In the genomic region with DNA sequence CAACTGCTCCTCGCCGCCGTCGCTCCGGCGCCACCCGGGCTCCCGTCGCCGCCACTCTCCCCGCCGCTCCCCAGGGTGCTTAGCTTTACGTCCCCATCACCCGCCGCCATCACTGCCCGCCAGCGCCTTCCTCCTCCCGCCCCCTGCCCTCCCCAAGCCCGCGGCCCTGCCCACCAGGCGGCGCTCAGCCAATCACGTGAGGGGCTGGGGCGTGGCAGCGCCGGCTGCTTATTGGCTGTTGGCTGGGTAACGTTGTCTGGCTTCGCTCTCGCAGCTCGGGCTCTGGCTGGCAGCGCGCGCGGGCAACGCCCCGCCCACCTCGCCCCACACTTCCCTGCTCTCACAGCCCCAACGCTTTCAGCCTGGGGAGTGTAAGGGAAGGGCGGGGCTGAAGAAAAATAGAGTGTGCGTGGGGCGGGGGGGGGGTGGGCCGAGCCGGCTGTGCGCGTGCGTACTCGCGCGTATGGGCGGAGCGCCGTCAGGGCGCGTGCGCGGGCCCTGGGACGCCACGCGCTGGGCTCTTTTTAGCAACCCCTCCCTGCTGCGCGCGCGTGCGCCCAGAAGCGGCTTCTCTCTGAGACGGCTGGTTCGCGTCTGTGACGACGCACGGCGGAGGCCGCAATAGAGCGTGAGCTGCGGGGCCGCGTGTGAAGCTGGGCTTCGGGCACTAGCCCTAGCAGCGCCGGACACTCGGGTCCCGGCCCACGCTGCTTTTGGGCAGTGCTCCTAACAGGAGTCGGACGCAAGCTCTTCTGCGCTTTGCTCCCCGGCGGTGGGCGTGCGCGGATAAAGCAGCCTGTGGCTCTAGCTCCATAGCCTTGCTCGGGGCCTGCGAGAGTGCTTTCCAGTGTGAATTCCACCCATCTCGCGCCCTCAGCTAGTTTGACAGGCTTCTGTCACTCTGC, we compare ENCODE assay signal across 7 mouse cellular contexts. TPM values are rescaled to one million over a fixed set of nuclear protein-coding genes. Genes with fewer than 3 reads are reported as not detected.
A peak's percentile ranks its signal among the peaks of the same experiment; 100 is the strongest.
DNase-seq lines count a peak whose midpoint lies in the region; ATAC-seq and TF ChIP-seq lines count a peak whose summit lies in the region.

Gene Pgrmc2, minus strand, starts transcription at position 162 of the 905 bp plus-strand sequence.

- no peaks in the 10 kb centered on the region; the same call in 1 of the 2 replicates for H3K36me3 ChIP-seq in embryonic facial prominence, embryonic 10.5 days (replicated peaks)
- no peaks in the 10 kb centered on the region for H3K36me3 ChIP-seq in intestine, postnatal 0 days (ENCODE audit: control insufficient read depth, insufficient read depth)
- H3K36me3 ChIP-seq in midbrain, embryonic 12.5 days: no peaks in the 10 kb centered on the region
- no peaks in the 10 kb centered on the region for H3K36me3 ChIP-seq in small intestine, adult 2 months (ENCODE audit: control insufficient read depth, insufficient read depth, low read length)

- peak within 1 kb of the TSS; percentile 89 for H3K4me2 ChIP-seq in intestine, postnatal 0 days (replicated peaks; ENCODE audit: low read depth)
- peak within 1 kb of the TSS; percentile 85 for H3K4me2 ChIP-seq in midbrain, embryonic 12.5 days (replicated peaks)

- intact Hi-C loops in left cerebral cortex, postnatal 4 days (cut with DNase I): no loop called here

- H3K27ac ChIP-seq in embryonic facial prominence, embryonic 10.5 days (replicated peaks): peak within 1 kb of the TSS; percentile 94
- peak within 1 kb of the TSS; percentile 91 for H3K27ac ChIP-seq in intestine, postnatal 0 days (ENCODE audit: low read depth, low read length)
- H3K27ac ChIP-seq in midbrain, embryonic 12.5 days (replicated peaks): peak within 1 kb of the TSS; percentile 92
- peak within 1 kb of the TSS; percentile 66 for H3K27ac ChIP-seq in small intestine, adult 2 months (ENCODE audit: insufficient read depth, low read depth, low read length)

- ATAC-seq in intestine, postnatal 0 days: peak; percentile 98
- ATAC-seq in midbrain, embryonic 12.5 days (ENCODE audit: low FRiP score, low read depth): peak; percentile 98

- peak within 1 kb of the TSS; percentile 95 for H3K4me3 ChIP-seq in embryonic facial prominence, embryonic 10.5 days
- peak within 1 kb of the TSS; percentile 76 for H3K4me3 ChIP-seq in intestine, postnatal 0 days (ENCODE audit: low read depth, low read length)
- H3K4me3 ChIP-seq in midbrain, embryonic 12.5 days: peak within 1 kb of the TSS; percentile 89
- peak within 1 kb of the TSS; percentile 78 for H3K4me3 ChIP-seq in small intestine, adult 2 months (ENCODE audit: low read depth, low read length)

- H3K4me1 ChIP-seq in embryonic facial prominence, embryonic 10.5 days: peaks cover 29% of the 10 kb centered on the region
- H3K4me1 ChIP-seq in intestine, postnatal 0 days (replicated peaks; ENCODE audit: control insufficient read depth, insufficient read depth, low read length): no peaks in the 10 kb centered on the region
- peaks cover 22% of the 10 kb centered on the region for H3K4me1 ChIP-seq in midbrain, embryonic 12.5 days
- H3K4me1 ChIP-seq in small intestine, adult 2 months (ENCODE audit: control insufficient read depth, insufficient read depth, insufficient read length, low read length): peaks cover 4% of the 10 kb centered on the region; the same call in 1 of the 2 replicates

- H3K9ac ChIP-seq in intestine, postnatal 0 days (ENCODE audit: low read depth, low read length): peak within 1 kb of the TSS; percentile 83
- H3K9ac ChIP-seq in midbrain, embryonic 12.5 days (replicated peaks): peak within 1 kb of the TSS; percentile 87

- TF ChIP-seq CTCF in intestine, postnatal 0 days (IDR thresholded peaks at IDR 0.05; ENCODE audit: low read depth): peak; percentile 63
- TF ChIP-seq CTCF in small intestine, adult 2 months (IDR thresholded peaks at IDR 0.05; ENCODE audit: extremely low read depth, insufficient read length, insufficient replicate concordance, low read depth, low read length): no peak

- TF ChIP-seq POLR2A in small intestine, adult 2 months (IDR thresholded peaks at IDR 0.05; ENCODE audit: low read depth, low read length): peak; percentile 88

- H3K27me3 ChIP-seq in embryonic facial prominence, embryonic 10.5 days (replicated peaks; ENCODE audit: low read depth, poor library complexity, severe bottlenecking): no peaks in the 10 kb centered on the region
- no peaks in the 10 kb centered on the region for H3K27me3 ChIP-seq in intestine, postnatal 0 days (replicated peaks; ENCODE audit: control insufficient read depth, insufficient read depth, low read length)
- no peaks in the 10 kb centered on the region for H3K27me3 ChIP-seq in midbrain, embryonic 12.5 days
- H3K27me3 ChIP-seq in small intestine, adult 2 months (ENCODE audit: control insufficient read depth, insufficient read depth, low read length): no peaks in the 10 kb centered on the region

- under 1% methylated on average over 95 of the region's 95 CpGs for WGBS in embryonic facial prominence, embryonic 10.5 days
- WGBS in intestine, postnatal 0 days: under 1% methylated on average over 90 of the region's 95 CpGs
- WGBS in midbrain, embryonic 12.5 days: under 1% methylated on average over 74 of the region's 95 CpGs
- under 1% methylated on average over 90 of the region's 95 CpGs for whole genome bisulfite sequencing in small intestine, adult 2 months

- no peaks in the 10 kb centered on the region for H3K9me3 ChIP-seq in embryonic facial prominence, embryonic 10.5 days
- no peaks in the 10 kb centered on the region for H3K9me3 ChIP-seq in intestine, postnatal 0 days (ENCODE audit: control insufficient read depth)
- H3K9me3 ChIP-seq in midbrain, embryonic 12.5 days: no peaks in the 10 kb centered on the region

- peak; percentile 99 for DNase-seq in adrenal gland, postnatal 10 days
- DNase-seq in embryonic facial prominence, embryonic 10.5 days (ENCODE audit: low spot score): peak; percentile 99
- DNase-seq in gonadal fat pad, adult 2 months (ENCODE audit: low read depth): peak; percentile 75
- DNase-seq in left cerebral cortex, postnatal 4 days: peak; percentile 99

RNA-seq across cellular contexts. Expression of gene Pgrmc2, which starts in this region (rescaled TPM):
- 10 to 100 TPM; 43.6 to 45.7 TPM for total RNA-seq in adrenal gland, postnatal 10 days (2021)
- 29.5 and 31.7 TPM in 2 replicates for polyA plus RNA-seq in embryonic facial prominence, embryonic 10.5 days (2016; fragmentation: Nextera tagmentation; extraction: Ambion mirVana)
- 19.9 and 24.5 TPM in 2 replicates for polyA plus RNA-seq in gonadal fat pad, adult 2 months (2012; rRNA removed)
- polyA plus RNA-seq in intestine, postnatal 0 days (2015; fragmentation: Nextera tagmentation; extraction: Ambion mirVana): 95.8 and 96.2 TPM in 2 replicates
- 10 to 100 TPM; 47.4 to 47.9 TPM for total RNA-seq in left cerebral cortex, postnatal 4 days (2021)
- polyA plus RNA-seq in midbrain, embryonic 12.5 days (2016; fragmentation: Nextera tagmentation; extraction: Ambion mirVana): 38.3 and 38.8 TPM in 2 replicates
- polyA plus RNA-seq in small intestine, adult 2 months (2012; rRNA removed): 11.3 and 16.7 TPM in 2 replicates

Comparison
In these comparisons a context has a peak if more than half of its experiments do, and no peak if none do; other contexts are left out.
1. Peak in every context shown above with its lines: DNase-seq, ATAC-seq, H3K4me3 ChIP-seq and H3K27ac ChIP-seq.